Mouse (Mus musculus) thymus, postnatal 36 days (tissue): ENCODE measurements around the gene Spata2l.
"Not testable (repeated sequence)": the region's sequence is repeated elsewhere in the genome, so short reads cannot be mapped to it uniquely, and the experiment has no call there.

ENCODE experiments used
- DNase-seq, 2 experiments: peaks; one replicate each; pipeline ENCODE4 v3.0.0; 2022; ENCODE audit warnings: mixed read lengths in 2 of 2

Spata2l gene

GRCm38 (mm10) chr8:123244382-123244781 lies 8.3 kb upstream of the Spata2l start:
- DNase-seq, result no peak

- no peak for DNase-seq
Observed at GRCm38 (mm10) chr8:123243053-123243452, 7.0 kb upstream of the Spata2l start.

- DNase-seq, result no peak
Observed at GRCm38 (mm10) chr8:123242107-123242923, 6.3 kb upstream of the Spata2l start.

GRCm38 (mm10) chr8:123239398-123239797 lies 3.4 kb upstream of the Spata2l start:
- no peak for DNase-seq

- peak in 1 of 2 experiments; percentile 29 for DNase-seq
Observed at GRCm38 (mm10) chr8:123234918-123235519, 1.0 kb downstream of the Spata2l start.

GRCm38 (mm10) chr8:123233760-123234159 lies 2.3 kb downstream of the Spata2l start:
- DNase-seq, result no peak

GRCm38 (mm10) chr8:123233300-123233699 lies 2.7 kb downstream of the Spata2l start:
- no peak for DNase-seq

- no peak for DNase-seq
Observed at GRCm38 (mm10) chr8:123232553-123232952, 3.5 kb downstream of the Spata2l start.

- DNase-seq, result no peak
Observed at GRCm38 (mm10) chr8:123231742-123232141, 4.3 kb downstream of the Spata2l start.

GRCm38 (mm10) chr8:123230326-123230725 lies 5.7 kb downstream of the Spata2l start:
- not testable (repeated sequence) for DNase-seq

GRCm38 (mm10) chr8:123228416-123228815 lies 7.6 kb downstream of the Spata2l start:
- no peak for DNase-seq

GRCm38 (mm10) chr8:123224278-123225266 lies 11.5 kb downstream of the Spata2l start, which contains the start of gene Cdk10:
Gene Cdk10, plus strand, starts transcription at chr8:123224842.
- DNase-seq, result peak; percentile 87 to 89

GRCm38 (mm10) chr8:123220917-123221316 lies 15.1 kb downstream of the Spata2l start:
- DNase-seq, result no peak

GRCm38 (mm10) chr8:123215430-123215829 lies 20.6 kb downstream of the Spata2l start:
- no peak for DNase-seq

- no peak for DNase-seq
Observed at GRCm38 (mm10) chr8:123213118-123213772, 22.8 kb downstream of the Spata2l start.

GRCm38 (mm10) chr8:123212321-123213117 lies 23.5 kb downstream of the Spata2l start, which contains the start of the genes Chmp1a and Spata33:
Gene Chmp1a, minus strand, starts transcription at chr8:123212763.
Gene Spata33, plus strand, starts transcription at chr8:123212832.
- peak; percentile 85 to 86 for DNase-seq

- DNase-seq, result no peak
Observed at GRCm38 (mm10) chr8:123211876-123212275, 24.2 kb downstream of the Spata2l start.

- DNase-seq, result no peak
Observed at GRCm38 (mm10) chr8:123203571-123203970, 32.5 kb downstream of the Spata2l start.

GRCm38 (mm10) chr8:123202288-123202687 lies 33.7 kb downstream of the Spata2l start:
- DNase-seq, result peak; percentile 39 to 59

- no peak for DNase-seq
Observed at GRCm38 (mm10) chr8:123199864-123200263, 36.2 kb downstream of the Spata2l start.

GRCm38 (mm10) chr8:123197016-123197415 lies 39.0 kb downstream of the Spata2l start:
- DNase-seq, result not testable (repeated sequence)
